Mouse (Mus musculus) cerebellum, adult (tissue): ENCODE results near the gene Fam69a.
"Not testable (repeated sequence)": the region's sequence is repeated elsewhere in the genome, so short reads cannot be mapped to it uniquely, and the experiment has no call there.

Experiments
- ATAC-seq: cut with Nextera tagmentation; 2 replicates; pipeline ENCODE4 v1.9.2; 2017; ENCODE audit warnings: mild to moderate bottlenecking, moderate library complexity, mixed read lengths; ENCODE audit not compliant: insufficient number of reproducible peaks, low FRiP score, low TSS enrichment

Gene Fam69a

DNA sequence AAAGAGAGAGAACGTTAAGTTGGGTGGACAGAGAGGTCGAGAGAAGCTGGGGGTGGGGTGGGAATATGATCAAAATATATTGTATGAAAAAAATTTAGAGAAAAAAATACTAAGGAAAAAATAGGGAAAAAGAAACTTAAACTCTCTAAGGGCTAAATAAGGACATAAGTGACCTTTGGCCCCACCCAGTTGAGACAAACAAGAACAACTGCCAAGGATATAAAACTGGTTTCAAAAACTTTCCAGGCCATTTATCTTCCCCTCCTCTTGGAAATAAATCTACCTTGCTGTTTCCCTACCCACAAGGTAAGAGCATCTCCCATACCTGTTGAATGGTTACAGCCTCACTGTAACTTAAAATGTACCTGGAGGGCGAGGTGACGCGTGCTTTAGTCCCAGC, 2.9 kb downstream of the Fam69a start:
- ATAC-seq: no peak

DNA sequence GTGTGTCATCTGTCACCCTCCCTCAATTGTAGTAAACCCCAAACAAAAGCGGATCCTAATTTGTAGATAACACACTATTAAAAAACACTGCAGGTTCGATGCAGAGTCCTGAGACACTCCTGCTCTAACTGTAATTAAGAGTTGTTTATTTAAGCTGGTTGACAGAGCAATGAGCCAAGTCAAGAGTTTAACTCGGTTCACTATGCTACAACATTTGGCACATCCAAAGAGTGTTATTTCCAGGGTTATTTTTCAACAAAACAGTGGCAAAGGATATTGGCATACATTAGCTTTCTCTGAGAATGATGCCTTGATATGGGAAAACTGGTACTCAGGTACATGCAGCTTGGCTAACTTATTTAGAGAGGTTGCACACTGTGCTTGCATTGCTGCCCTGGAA, 4.9 kb downstream of the Fam69a start:
- ATAC-seq: no peak

DNA sequence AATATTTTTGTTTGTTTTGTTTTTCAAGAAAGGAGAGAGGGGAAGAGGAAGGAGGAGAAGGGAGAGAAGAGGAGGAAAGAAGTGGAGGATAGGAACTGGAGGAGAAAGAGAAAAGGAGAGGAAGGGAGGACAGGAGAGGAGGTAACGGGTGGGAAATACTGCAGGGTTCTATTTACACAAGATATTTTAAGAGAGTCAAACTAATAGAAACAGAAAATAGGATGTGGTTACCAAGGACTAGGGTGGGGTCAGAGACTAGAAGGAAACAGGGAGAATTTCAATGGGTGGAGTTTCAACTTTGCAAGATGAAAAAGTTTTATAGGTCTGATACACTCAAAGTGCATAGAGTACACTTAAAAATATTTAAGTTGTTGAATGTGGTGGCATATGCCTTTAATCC, 7.0 kb downstream of the Fam69a start:
- ATAC-seq: no peak

GRCm38 (mm10) chr5:107978289-107979035, 8.4 kb downstream of the Fam69a start:
- ATAC-seq: no peak

GRCm38 (mm10) chr5:107977640-107978288, 9.1 kb downstream of the Fam69a start:
- ATAC-seq: no peak

GRCm38 (mm10) chr5:107973310-107973709, 13.6 kb downstream of the Fam69a start:
- no peak for ATAC-seq

- no peak for ATAC-seq
Measured at GRCm38 (mm10) chr5:107972444-107973272, 14.2 kb downstream of the Fam69a start.

GRCm38 (mm10) chr5:107971069-107971468, 15.8 kb downstream of the Fam69a start:
- no peak for ATAC-seq

GRCm38 (mm10) chr5:107969818-107970217, 17.1 kb downstream of the Fam69a start:
- ATAC-seq: not testable (repeated sequence)

DNA sequence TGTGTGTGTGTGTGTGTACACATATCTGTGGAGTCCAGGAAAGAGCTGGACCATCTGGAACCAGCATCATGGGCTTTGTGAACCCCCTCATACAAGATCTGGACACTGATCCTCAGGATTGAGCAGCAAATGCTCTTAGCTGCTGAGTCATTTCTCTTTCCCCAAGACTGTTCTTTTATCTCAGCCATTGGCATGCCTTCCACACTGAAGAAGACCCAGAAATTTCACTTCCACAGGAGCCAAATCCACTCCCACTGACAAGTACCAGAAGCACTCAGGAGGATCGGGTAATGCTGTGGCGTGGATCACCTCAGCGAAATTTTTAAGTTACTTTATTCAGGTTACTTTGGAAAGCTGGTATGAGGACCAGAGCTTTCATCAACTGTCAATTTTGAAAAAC, 18.8 kb downstream of the Fam69a start:
- no peak for ATAC-seq

GRCm38 (mm10) chr5:107966841-107967457, 19.9 kb downstream of the Fam69a start:
- no peak for ATAC-seq

DNA sequence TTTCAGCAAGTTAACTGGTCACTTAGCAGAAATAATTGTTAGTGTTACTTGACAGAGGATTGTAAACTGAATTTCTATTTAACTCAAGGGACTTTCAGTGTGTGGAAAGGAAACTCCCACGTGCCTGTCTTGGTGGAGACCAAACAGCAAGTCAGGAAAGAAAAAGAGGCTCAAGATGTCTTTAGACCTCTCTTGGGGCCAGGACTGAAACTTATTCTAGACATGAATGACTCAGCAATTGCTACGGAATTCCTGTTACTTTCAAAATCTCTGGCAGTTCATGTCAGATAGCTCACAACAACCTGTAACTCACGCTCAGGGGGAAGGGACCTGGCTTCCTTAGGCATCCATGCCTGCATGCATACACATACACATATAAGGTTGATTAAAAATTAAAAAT, 20.7 kb downstream of the Fam69a start:
- no peak for ATAC-seq

DNA sequence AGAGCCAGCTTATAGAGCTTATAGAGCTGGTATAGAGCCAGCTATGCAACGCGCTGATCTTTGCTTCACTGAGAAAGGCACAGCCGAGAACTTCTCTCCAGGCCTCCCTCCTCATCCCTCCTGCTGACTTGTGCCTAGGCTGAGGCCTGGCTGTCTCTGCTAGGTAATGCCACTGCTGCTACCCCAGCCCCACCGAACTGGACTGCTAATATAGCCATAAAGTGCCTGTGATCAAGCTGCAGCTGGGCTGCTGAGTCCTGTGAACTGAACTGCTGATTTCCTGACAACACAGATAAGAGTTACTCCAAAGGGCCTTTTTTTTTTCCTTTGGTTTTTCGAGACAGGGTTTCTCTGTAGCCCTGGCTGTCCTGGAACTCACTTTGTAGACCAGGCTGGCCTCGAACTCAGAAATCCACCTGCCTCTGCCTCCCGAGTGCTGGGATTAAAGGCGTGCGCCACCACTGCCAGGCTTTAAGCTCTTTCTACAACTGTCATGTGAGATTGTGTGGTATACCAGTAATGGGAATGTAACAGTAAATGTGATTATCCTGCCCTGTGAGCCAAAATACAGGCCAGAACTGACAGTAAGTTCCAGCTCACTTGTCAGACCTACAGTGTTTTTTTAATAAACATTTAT, 21.4 kb downstream of the Fam69a start:
- no peak for ATAC-seq

- no peak for ATAC-seq
Measured at GRCm38 (mm10) chr5:107964031-107964758, 22.7 kb downstream of the Fam69a start.

DNA sequence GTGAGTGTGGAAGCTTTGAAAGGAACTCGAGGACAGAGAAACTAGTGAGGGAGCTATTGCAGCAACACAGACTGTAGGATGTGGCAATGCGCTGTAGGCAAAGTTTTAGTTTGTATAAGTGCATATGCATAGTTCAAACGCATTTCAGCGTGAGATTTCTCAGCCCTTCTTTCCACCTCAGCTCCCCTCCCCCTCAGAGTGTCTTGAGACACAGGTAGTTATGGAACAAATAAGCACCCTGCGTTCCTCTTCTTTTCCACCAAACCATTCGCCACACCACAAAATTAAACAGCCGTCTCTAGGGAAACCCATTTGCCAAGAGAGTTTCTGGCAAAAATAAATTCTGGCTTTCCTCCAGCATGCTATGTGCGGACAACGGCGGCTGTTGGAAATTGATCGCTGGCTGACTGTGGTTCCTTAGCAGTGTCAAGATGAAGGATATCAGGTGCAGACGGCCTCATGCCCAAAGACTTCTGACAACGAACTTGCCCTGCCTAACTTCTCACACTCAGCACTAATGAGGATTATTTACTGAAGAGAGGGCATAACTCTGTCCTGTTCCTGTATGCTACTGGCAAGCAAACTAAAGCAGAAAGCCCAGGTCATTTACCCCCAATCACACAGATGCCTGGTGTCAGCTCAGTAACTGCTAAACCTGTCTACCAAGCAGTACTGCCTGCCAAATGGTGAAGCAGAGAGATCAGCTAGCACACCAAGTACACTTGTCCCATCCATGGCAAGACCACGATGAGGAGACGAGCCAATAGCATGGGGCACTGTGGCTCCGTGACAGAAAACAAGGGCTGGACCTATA, 25.2 kb downstream of the Fam69a start:
- ATAC-seq: peak; percentile 76; the same call in 1 of the 2 replicates

GRCm38 (mm10) chr5:107960532-107961202, 26.2 kb downstream of the Fam69a start:
- ATAC-seq: no peak

DNA sequence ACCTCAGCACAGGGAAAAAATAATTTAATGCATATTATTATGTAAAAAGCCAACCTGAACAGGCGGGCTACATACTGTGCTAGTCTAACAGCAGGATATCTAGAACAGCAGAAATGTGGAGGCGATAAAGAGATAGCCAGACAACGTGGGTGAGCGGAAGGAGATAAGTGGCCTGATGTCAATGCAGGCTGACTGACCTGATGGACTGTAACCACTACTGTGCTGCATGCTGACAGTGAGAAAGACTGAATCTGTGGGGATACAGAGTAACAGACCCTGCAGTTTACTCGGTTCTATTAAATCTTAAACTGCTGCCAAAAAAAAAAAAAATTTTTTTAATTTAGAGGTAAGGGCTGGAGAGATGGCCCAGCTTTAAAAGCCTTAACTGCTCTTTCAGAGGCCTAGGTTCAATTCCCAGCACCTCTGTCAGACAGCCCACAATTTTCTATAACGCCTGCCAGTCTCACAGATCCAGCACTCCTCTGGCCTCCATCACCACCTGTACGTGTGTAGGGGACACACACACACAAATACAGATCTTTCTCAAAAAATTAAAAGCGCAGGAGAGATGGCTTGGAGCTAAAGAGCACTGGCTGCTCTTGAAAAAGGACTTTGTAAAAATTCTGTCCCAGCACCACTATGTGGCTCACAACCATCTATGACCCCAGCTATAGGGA, 27.1 kb downstream of the Fam69a start:
- ATAC-seq: no peak; the same call in 1 of the 2 replicates

GRCm38 (mm10) chr5:107950643-107951042, 36.2 kb downstream of the Fam69a start:
- no peak for ATAC-seq
